Mouse (Mus musculus) heart, adult 2 months (tissue): ENCODE data around the gene Smarce1. TPM values are rescaled to one million over a fixed set of nuclear protein-coding genes. Genes with fewer than 3 reads are reported as not detected.
A peak's percentile ranks its signal among the peaks of the same experiment; 100 is the strongest.

Experiments
- DNase-seq, 2 experiments: peaks; one replicate each; pipeline ENCODE4 v3.0.0; 2021
- H3K27ac ChIP-seq: fragments of 200-600 bp; 2 replicates; pipeline ENCODE4 v1.8.1; 2022
- H3K27me3 ChIP-seq: fragments of 200-500 bp; 2 replicates; pipeline ENCODE4 v1.6.1; 2012; ENCODE audit warnings: mild to moderate bottlenecking, low read length, inconsistent platforms, mixed read lengths; ENCODE audit not compliant: control insufficient read depth, insufficient read depth
- H3K36me3 ChIP-seq: fragments of 200-500 bp; 2 replicates; pipeline ENCODE4 v1.6.1; 2012; ENCODE audit warnings: low read length, inconsistent platforms; ENCODE audit not compliant: control insufficient read depth, insufficient read depth
- H3K4me1 ChIP-seq: fragments of 200-500 bp; 2 replicates; pipeline ENCODE4 v1.6.1; 2011; ENCODE audit warnings: low read length; ENCODE audit not compliant: control insufficient read depth, insufficient read depth
- H3K4me3 ChIP-seq: fragments of 200-600 bp; 2 replicates; pipeline ENCODE4 v1.8.1; 2022
- H3K79me2 ChIP-seq: fragments of 200-500 bp; replicated peaks from 2 replicates; pipeline ENCODE4 v1.6.1; 2012; ENCODE audit warnings: mild to moderate bottlenecking, inconsistent platforms, low read length, moderate library complexity, mixed read lengths; ENCODE audit not compliant: control insufficient read depth, insufficient read depth
- H3K9ac ChIP-seq: fragments of 200-500 bp; 2 replicates; pipeline ENCODE4 v1.6.1; 2012; ENCODE audit warnings: low read depth, mild to moderate bottlenecking, control low read depth, inconsistent platforms, low read length, mixed read lengths
- CTCF ChIP-seq: fragments of 200-600 bp; IDR thresholded peaks from 2 replicates; pipeline ENCODE4 v1.8.1; 2022; ENCODE audit warnings: antibody characterized with exemption, mild to moderate bottlenecking, moderate library complexity
- EP300 ChIP-seq: fragments of 200-500 bp; IDR thresholded peaks from 2 replicates; pipeline ENCODE4 v1.6.1; 2011; ENCODE audit warnings: low read depth, low read length, control low read depth; ENCODE audit not compliant: insufficient read depth
- POLR2A ChIP-seq: fragments of 200-500 bp; IDR thresholded peaks from 2 replicates; pipeline ENCODE4 v1.6.1; 2011; ENCODE audit warnings: mild to moderate bottlenecking, low read depth, low read length, control low read depth; ENCODE audit not compliant: insufficient read depth
- WGBS: fragments of 180-500 bp; shearing (Covaris S2); methylation state at CpG from one replicate; pipeline ENCODE4 v1.1.7; 2018; 5-methylcytosine and 5-hydroxymethylcytosine counted together
- intact Hi-C: fragments of 180-260 bp; cut with DNase I; formaldehyde crosslinking; loops from one replicate; pipeline ENCODE4 v1.15.1; 2025
- polyA plus RNA-seq: library from polyadenylated mRNA; depleted of rRNA; stranded (reverse); fragments of >200 nt; gene quantifications from 2 replicates; pipeline ENCODE4 v1.2.3, GENCODE M21; 2012; rRNA removed
- total RNA-seq, 2 experiments: library from RNA; stranded (reverse); gene quantifications; 2 replicates each; pipeline ENCODE4 v1.2.3; 2021

Smarce1 gene
- total and polyA plus RNA-seq, 3 experiments = 22.2 to 44.6 (median 41.8) TPM

GRCm38 (mm10) chr11:99166241-99166640, 64.6 kb downstream of the Smarce1 start:
- Histone ChIP-seq H3K36me3 (no peaks in the 10 kb centered on the region), H3K4me3 (no peak overlapping the region), H3K79me2 (no peaks in the 10 kb centered on the region), H3K27ac (no peak overlapping the region), H3K4me1 (peaks cover 3% of the 10 kb centered on the region), H3K9ac (no peak overlapping the region), H3K27me3 (no peaks in the 10 kb centered on the region)
- WGBS = 92% methylated on average over 7 of the region's 7 CpGs
- TF ChIP-seq EP300 (no peak), CTCF (no peak), POLR2A (no peak)
- intact Hi-C loops = no loop called here
- no peak for DNase-seq

- no peak for TF ChIP-seq POLR2A
- TF ChIP-seq EP300 = no peak
- no peak for TF ChIP-seq CTCF
- Histone ChIP-seq H3K27me3 (no peaks in the 10 kb centered on the region), H3K4me3 (no peak overlapping the region), H3K4me1 (peaks cover 3% of the 10 kb centered on the region), H3K36me3 (no peaks in the 10 kb centered on the region), H3K79me2 (no peaks in the 10 kb centered on the region), H3K27ac (no peak overlapping the region), H3K9ac (no peak overlapping the region)
- intact Hi-C loops = no loop called here
- DNase-seq = no peak
- WGBS = 75% methylated on average over 11 of the region's 11 CpGs
Observed at GRCm38 (mm10) chr11:99165031-99165752, 65.6 kb downstream of the Smarce1 start.

- H3K27ac ChIP-seq = no peak overlapping the region
- H3K79me2 ChIP-seq = no peaks in the 10 kb centered on the region
- H3K4me3 ChIP-seq = no peak overlapping the region
- 60% methylated on average over 10 of the region's 10 CpGs for WGBS
- H3K4me1 ChIP-seq = peaks cover 3% of the 10 kb centered on the region
- no peak for TF ChIP-seq EP300
- TF ChIP-seq POLR2A = no peak
- no peak for TF ChIP-seq CTCF
- intact Hi-C loops = no loop called here
- peak in 1 of 2 experiments; percentile 66 for DNase-seq
- no peak overlapping the region for H3K9ac ChIP-seq
- no peaks in the 10 kb centered on the region for H3K36me3 ChIP-seq
- H3K27me3 ChIP-seq = no peaks in the 10 kb centered on the region
Observed at GRCm38 (mm10) chr11:99162972-99163686, 67.7 kb downstream of the Smarce1 start.

GRCm38 (mm10) chr11:99161648-99162047, 69.2 kb downstream of the Smarce1 start:
- DNase-seq = no peak
- peaks cover 3% of the 10 kb centered on the region for H3K4me1 ChIP-seq
- no peaks in the 10 kb centered on the region for H3K79me2 ChIP-seq
- H3K4me3 ChIP-seq = no peak overlapping the region
- intact Hi-C loops = no loop called here
- 40% methylated on average over 5 of the region's 5 CpGs for WGBS
- TF ChIP-seq EP300 (no peak), POLR2A (no peak), CTCF (no peak)
- H3K27ac ChIP-seq = no peak overlapping the region
- H3K36me3 ChIP-seq = no peaks in the 10 kb centered on the region
- no peaks in the 10 kb centered on the region for H3K27me3 ChIP-seq
- H3K9ac ChIP-seq = no peak overlapping the region

GRCm38 (mm10) chr11:99160228-99160627, 70.6 kb downstream of the Smarce1 start:
- TF ChIP-seq EP300 (no peak), POLR2A (no peak), CTCF (no peak)
- 85% methylated on average over 6 of the region's 6 CpGs for WGBS
- no peak for DNase-seq
- intact Hi-C loops = no loop called here
- Histone ChIP-seq H3K9ac (no peak overlapping the region), H3K27ac (no peak overlapping the region), H3K27me3 (no peaks in the 10 kb centered on the region), H3K4me1 (peaks cover 3% of the 10 kb centered on the region), H3K36me3 (no peaks in the 10 kb centered on the region), H3K79me2 (no peaks in the 10 kb centered on the region), H3K4me3 (no peak overlapping the region)

Other genes starting within 250 kb of the Smarce1 start
- gene Gjd3, start 248.0 kb downstream of the Smarce1 start, total RNA-seq = under 1 TPM; 0.27 to 0.31 TPM
- 0.94 and 1.6 TPM in 2 replicates for gene Gjd3, start 248.0 kb downstream of the Smarce1 start, polyA plus RNA-seq
- gene Top2a, start 206.8 kb downstream of the Smarce1 start, total RNA-seq = 1 to 10 TPM; 1.4 to 2.3 TPM
- 0.27 and 0.56 TPM in 2 replicates for gene Top2a, start 206.8 kb downstream of the Smarce1 start, polyA plus RNA-seq
- 10 to 100 TPM; 81.8 to 84.2 TPM for gene Igfbp4, start 189.8 kb downstream of the Smarce1 start, total RNA-seq
- gene Igfbp4, start 189.8 kb downstream of the Smarce1 start, polyA plus RNA-seq = 163 and 216 TPM in 2 replicates
- gene Tns4, start 141.7 kb downstream of the Smarce1 start, total RNA-seq = under 1 TPM; 0.16 to 0.23 TPM
- 0.49 and 1.1 TPM in 2 replicates for gene Tns4, start 141.7 kb downstream of the Smarce1 start, polyA plus RNA-seq
- under 1 TPM; 0.29 to 0.59 TPM for gene Ccr7, start 75.9 kb downstream of the Smarce1 start, total RNA-seq
- gene Ccr7, start 75.9 kb downstream of the Smarce1 start, polyA plus RNA-seq = 2.6 and 2.7 TPM in 2 replicates
- gene Krt222, start 13.1 kb upstream of the Smarce1 start, total RNA-seq = 10 to 100 TPM; 26.9 to 31.0 TPM
- gene Krt222, start 13.1 kb upstream of the Smarce1 start, polyA plus RNA-seq = 6.8 and 12.7 TPM in 2 replicates
- gene Krt24, start 54.2 kb upstream of the Smarce1 start, total RNA-seq = not detected
- not detected in 2 replicates for gene Krt24, start 54.2 kb upstream of the Smarce1 start, polyA plus RNA-seq
- not detected for gene Krt25, start 91.9 kb upstream of the Smarce1 start, total RNA-seq
- not detected in 2 replicates for gene Krt25, start 91.9 kb upstream of the Smarce1 start, polyA plus RNA-seq
- not detected for gene Krt26, start 106.9 kb upstream of the Smarce1 start, total RNA-seq
- not detected in 2 replicates for gene Krt26, start 106.9 kb upstream of the Smarce1 start, polyA plus RNA-seq
- not detected for gene Krt27, start 120.1 kb upstream of the Smarce1 start, total RNA-seq
- gene Krt27, start 120.1 kb upstream of the Smarce1 start, polyA plus RNA-seq = not detected in 2 replicates
- not detected for gene Krt28, start 143.9 kb upstream of the Smarce1 start, total RNA-seq
- gene Krt28, start 143.9 kb upstream of the Smarce1 start, polyA plus RNA-seq = not detected in 2 replicates
- 1 to 10 TPM; 4.4 to 5.1 TPM for gene Krt10, start 158.3 kb upstream of the Smarce1 start, total RNA-seq
- 0.76 and 1.6 TPM in 2 replicates for gene Krt10, start 158.3 kb upstream of the Smarce1 start, polyA plus RNA-seq
- not detected for gene Krt12, start 191.2 kb upstream of the Smarce1 start, total RNA-seq
- gene Krt12, start 191.2 kb upstream of the Smarce1 start, polyA plus RNA-seq = not detected in 2 replicates
- not detected for gene Krt20, start 207.1 kb upstream of the Smarce1 start, total RNA-seq
- gene Krt20, start 207.1 kb upstream of the Smarce1 start, polyA plus RNA-seq = 0.06 TPM in 1 of 2 replicates, not detected in the other